Mouse (Mus musculus) spleen, adult 2 months (tissue): Measurements from ENCODE around the gene Atg13. TPM values are rescaled to one million over a fixed set of nuclear protein-coding genes. Genes with fewer than 3 reads are reported as not detected.

Experiments
- DNase-seq, 2 experiments: peaks; one replicate each; pipeline versions ENCODE4 v3.0.0 to v3.0.0-alpha.2; 2012 to 2021; ENCODE audit warnings: low spot score in 2 of 2, low read depth in 1 of 2
- H3K27ac ChIP-seq: fragments of 200-500 bp; 2 replicates; pipeline ENCODE4 v1.5.1; 2012; ENCODE audit warnings: low read length, inconsistent platforms; ENCODE audit not compliant: insufficient read depth
- H3K27me3 ChIP-seq: fragments of 200-500 bp; 2 replicates; pipeline ENCODE4 v1.6.1; 2012; ENCODE audit warnings: mild to moderate bottlenecking, moderate library complexity, low read length, inconsistent platforms; ENCODE audit not compliant: control insufficient read depth, insufficient read depth
- H3K36me3 ChIP-seq: fragments of 200-500 bp; 2 replicates; pipeline ENCODE4 v1.6.1; 2012; ENCODE audit warnings: mild to moderate bottlenecking, low read length, inconsistent platforms; ENCODE audit not compliant: control insufficient read depth, insufficient read depth
- H3K4me1 ChIP-seq: fragments of 200-500 bp; 2 replicates; pipeline ENCODE4 v1.6.1; 2011; ENCODE audit warnings: inconsistent platforms; ENCODE audit not compliant: control insufficient read depth, insufficient read depth, insufficient read length
- H3K4me3 ChIP-seq: fragments of 200-500 bp; 2 replicates; pipeline ENCODE4 v1.5.1; 2011; ENCODE audit warnings: mild to moderate bottlenecking, inconsistent platforms; ENCODE audit not compliant: insufficient read depth, insufficient read length; ENCODE audit errors: extremely low read depth
- CTCF ChIP-seq: fragments of 200-500 bp; IDR thresholded peaks from 2 replicates; pipeline ENCODE4 v1.5.1; 2011; ENCODE audit warnings: mild to moderate bottlenecking, inconsistent platforms; ENCODE audit not compliant: insufficient read depth, insufficient read length, insufficient replicate concordance; ENCODE audit errors: extremely low read depth
- POLR2A ChIP-seq: fragments of 200-500 bp; IDR thresholded peaks from 2 replicates; pipeline ENCODE4 v1.6.1; 2011; ENCODE audit warnings: low read depth, low read length, inconsistent platforms
- WGBS: fragments of 180-500 bp; shearing (Covaris S2); methylation state at CpG from one replicate; pipeline ENCODE4 v1.1.7; 2018; 5-methylcytosine and 5-hydroxymethylcytosine counted together
- polyA plus RNA-seq: library from polyadenylated mRNA; depleted of rRNA; stranded (reverse); fragments of >200 nt; gene quantifications from 2 replicates; pipeline ENCODE4 v1.2.3, GENCODE M21; 2012

The Atg13 gene
- polyA plus RNA-seq, 1 experiment: 16.7 TPM

GRCm38 (mm10) chr2:91650360-91650995 is 59.9 kb downstream of the Atg13 start:
- Histone ChIP-seq H3K36me3 (peaks cover 23% of the 10 kb centered on the region), H3K4me1 (peaks cover 2% of the 10 kb centered on the region; the same call in 1 of the 2 replicates)
- WGBS: 4% methylated on average over 16 of the region's 16 CpGs

GRCm38 (mm10) chr2:91649553-91650359 is 60.6 kb downstream of the Atg13 start, which contains the start of the genes Zfp408 and Arhgap1:
Gene Zfp408 (minus strand): TSS chr2:91649791.
Gene Arhgap1 (plus strand): TSS chr2:91649860.
- no peak for TF ChIP-seq CTCF
- peak; percentile 17; the same call in 1 of the 2 replicates for TF ChIP-seq POLR2A
- H3K4me1 ChIP-seq: peaks cover 5% of the 10 kb centered on the region; the same call in 1 of the 2 replicates
- peak within 1 kb of the TSS; percentile 83 for H3K4me3 ChIP-seq
- WGBS: under 1% methylated on average over 44 of the region's 44 CpGs
- DNase-seq: peak; percentile 93 to 98
- H3K36me3 ChIP-seq: peaks cover 23% of the 10 kb centered on the region
- H3K27me3 ChIP-seq: no peaks in the 10 kb centered on the region
- peak within 1 kb of the TSS; percentile 93 for H3K27ac ChIP-seq

More at GRCm38 (mm10) chr2:91650360-91650995, 59.9 kb downstream of the Atg13 start:
- TF ChIP-seq CTCF: no peak
- no peak for TF ChIP-seq POLR2A
- no peak for DNase-seq
- Histone ChIP-seq H3K27me3 (no peaks in the 10 kb centered on the region), H3K4me3 (peak overlapping the region; percentile 83), H3K27ac (peak overlapping the region; percentile 84)

GRCm38 (mm10) chr2:91649152-91649551 is 61.2 kb downstream of the Atg13 start:
- DNase-seq: no peak
- peaks cover 5% of the 10 kb centered on the region; the same call in 1 of the 2 replicates for H3K4me1 ChIP-seq
- 4% methylated on average over 15 of the region's 15 CpGs for WGBS
- H3K36me3 ChIP-seq: peaks cover 22% of the 10 kb centered on the region
- H3K4me3 ChIP-seq: peak overlapping the region; percentile 83
- H3K27me3 ChIP-seq: no peaks in the 10 kb centered on the region
- TF ChIP-seq CTCF: no peak
- no peak for TF ChIP-seq POLR2A
- peak overlapping the region; percentile 93; the same call in 1 of the 2 replicates for H3K27ac ChIP-seq

- H3K4me1 ChIP-seq: peaks cover 5% of the 10 kb centered on the region; the same call in 1 of the 2 replicates
- peak; percentile 41 to 60 for DNase-seq
- WGBS: 38% methylated on average over 1 of the region's 1 CpGs
- H3K27ac ChIP-seq: no peak overlapping the region
- H3K4me3 ChIP-seq: no peak overlapping the region
- H3K27me3 ChIP-seq: no peaks in the 10 kb centered on the region
- H3K36me3 ChIP-seq: peaks cover 18% of the 10 kb centered on the region
- TF ChIP-seq POLR2A (no peak), CTCF (peak; percentile 39; the same call in 1 of the 2 replicates)
Observed at GRCm38 (mm10) chr2:91646733-91647132, 63.6 kb downstream of the Atg13 start.

GRCm38 (mm10) chr2:91645811-91646210 is 64.6 kb downstream of the Atg13 start:
- TF ChIP-seq CTCF (no peak), POLR2A (no peak)
- 73% methylated on average over 11 of the region's 11 CpGs for WGBS
- peak overlapping the region; percentile 42 for H3K27ac ChIP-seq

GRCm38 (mm10) chr2:91645354-91645753 is 65.0 kb downstream of the Atg13 start:
- DNase-seq: no peak
- peak overlapping the region; percentile 42; the same call in 1 of the 2 replicates for H3K27ac ChIP-seq
- TF ChIP-seq CTCF: no peak
- TF ChIP-seq POLR2A: no peak
- peaks cover 18% of the 10 kb centered on the region for H3K36me3 ChIP-seq
- H3K4me1 ChIP-seq: 0 out of 2 replicates have a peak, but pooled peaks cover 2% of the 10 kb centered on the region
- no peak overlapping the region for H3K4me3 ChIP-seq
- H3K27me3 ChIP-seq: no peaks in the 10 kb centered on the region
- 93% methylated on average over 15 of the region's 15 CpGs for WGBS

More at GRCm38 (mm10) chr2:91645811-91646210, 64.6 kb downstream of the Atg13 start:
- Histone ChIP-seq H3K4me3 (no peak overlapping the region), H3K4me1 (0 out of 2 replicates have a peak, but pooled peaks cover 2% of the 10 kb centered on the region), H3K36me3 (peaks cover 18% of the 10 kb centered on the region), H3K27me3 (no peaks in the 10 kb centered on the region)
- DNase-seq: no peak

GRCm38 (mm10) chr2:91644021-91644420 is 66.4 kb downstream of the Atg13 start:
- DNase-seq: no peak
- Histone ChIP-seq H3K36me3 (peaks cover 18% of the 10 kb centered on the region), H3K4me3 (no peak overlapping the region), H3K27me3 (no peaks in the 10 kb centered on the region), H3K27ac (no peak overlapping the region), H3K4me1 (peaks cover 2% of the 10 kb centered on the region; the same call in 1 of the 2 replicates)
- 93% methylated on average over 11 of the region's 11 CpGs for WGBS
- TF ChIP-seq POLR2A (no peak), CTCF (no peak)
